Mouse (Mus musculus) heart, embryonic 15.5 days (tissue): ENCODE data around the gene Abraxas1. TPM values are rescaled to one million over a fixed set of nuclear protein-coding genes. Genes with fewer than 3 reads are reported as not detected.

Source experiments
- ATAC-seq: fragments of 200-750 bp; cut with Nextera tagmentation; replicated peaks from 2 replicates; pipeline ENCODE4 v1.8.0; 2017; ENCODE audit warnings: low read depth, moderate TSS enrichment; ENCODE audit not compliant: insufficient number of reproducible peaks, insufficient read depth, low FRiP score
- H3K27ac ChIP-seq: fragments of 300-500 bp; sonication (generic); 2 replicates; pipeline ENCODE4 v1.5.1; 2015; ENCODE audit warnings: mild to moderate bottlenecking, inconsistent platforms
- H3K27me3 ChIP-seq: fragments of 300-500 bp; sonication (generic); 2 replicates; pipeline ENCODE4 v1.6.1; 2015; ENCODE audit warnings: inconsistent platforms
- H3K36me3 ChIP-seq: fragments of 300-500 bp; sonication (generic); 2 replicates; pipeline ENCODE4 v1.6.1; 2015; ENCODE audit warnings: mild to moderate bottlenecking, inconsistent platforms
- H3K4me1 ChIP-seq: fragments of 300-500 bp; sonication (generic); replicated peaks from 2 replicates; pipeline ENCODE4 v1.6.1; 2015; ENCODE audit warnings: inconsistent platforms
- H3K4me2 ChIP-seq: fragments of 300-500 bp; sonication (generic); 2 replicates; pipeline ENCODE4 v1.6.1; 2015; ENCODE audit warnings: inconsistent platforms, mild to moderate bottlenecking, moderate library complexity
- H3K4me3 ChIP-seq: fragments of 300-500 bp; sonication (generic); 2 replicates; pipeline ENCODE4 v1.5.1; 2015; ENCODE audit warnings: mild to moderate bottlenecking, inconsistent platforms
- H3K9ac ChIP-seq: fragments of 300-500 bp; sonication (generic); 2 replicates; pipeline ENCODE4 v1.6.1; 2015; ENCODE audit warnings: mild to moderate bottlenecking, inconsistent platforms
- H3K9me3 ChIP-seq: fragments of 300-500 bp; sonication (generic); replicated peaks from 2 replicates; pipeline ENCODE4 v1.6.1; 2016; ENCODE audit warnings: inconsistent platforms
- WGBS: fragments of 180-500 bp; shearing (Covaris S2); methylation state at CpG from one replicate; pipeline ENCODE4 v1.1.7; 2015; ENCODE audit warnings: mixed read lengths; 5-methylcytosine and 5-hydroxymethylcytosine counted together
- polyA plus RNA-seq: library from polyadenylated mRNA; unstranded; fragments of >200 nt; fragmentation: Nextera tagmentation; extraction: Ambion mirVana; gene quantifications from 2 replicates; pipeline ENCODE4 v1.2.1, GENCODE M21; 2015

The Abraxas1 gene
- polyA plus RNA-seq, 1 experiment from 2014 or later: 31.2 TPM

GRCm38 (mm10) chr5:100771575-100771974 lies 49.2 kb downstream of the Abraxas1 start:
- Histone ChIP-seq H3K27me3 (no peaks in the 10 kb centered on the region), H3K4me3 (no peak overlapping the region), H3K9ac (no peak overlapping the region), H3K4me1 (no peaks in the 10 kb centered on the region; the same call in 1 of the 2 replicates), H3K27ac (no peak overlapping the region), H3K9me3 (no peaks in the 10 kb centered on the region), H3K36me3 (peaks cover 48% of the 10 kb centered on the region; the same call in 1 of the 2 replicates), H3K4me2 (no peak overlapping the region)
- ATAC-seq: no peak
- WGBS: 91% methylated on average over 4 of the region's 4 CpGs

GRCm38 (mm10) chr5:100766026-100766425 lies 54.7 kb downstream of the Abraxas1 start:
- no peak for ATAC-seq
- Histone ChIP-seq H3K4me2 (no peak overlapping the region), H3K27me3 (no peaks in the 10 kb centered on the region), H3K27ac (no peak overlapping the region), H3K4me3 (no peak overlapping the region), H3K9ac (no peak overlapping the region), H3K9me3 (no peaks in the 10 kb centered on the region), H3K4me1 (no peaks in the 10 kb centered on the region), H3K36me3 (peaks cover 55% of the 10 kb centered on the region)
- 93% methylated on average over 7 of the region's 7 CpGs for WGBS

- Histone ChIP-seq H3K9ac (no peak overlapping the region), H3K4me2 (no peak overlapping the region), H3K4me1 (no peaks in the 10 kb centered on the region), H3K4me3 (no peak overlapping the region), H3K9me3 (no peaks in the 10 kb centered on the region), H3K27ac (no peak overlapping the region), H3K36me3 (peaks cover 34% of the 10 kb centered on the region), H3K27me3 (no peaks in the 10 kb centered on the region)
- 78% methylated on average over 7 of the region's 7 CpGs for WGBS
- ATAC-seq: no peak
These were observed 59.0 kb downstream of the Abraxas1 start for GRCm38 (mm10) chr5:100761736-100762135.

DNA sequence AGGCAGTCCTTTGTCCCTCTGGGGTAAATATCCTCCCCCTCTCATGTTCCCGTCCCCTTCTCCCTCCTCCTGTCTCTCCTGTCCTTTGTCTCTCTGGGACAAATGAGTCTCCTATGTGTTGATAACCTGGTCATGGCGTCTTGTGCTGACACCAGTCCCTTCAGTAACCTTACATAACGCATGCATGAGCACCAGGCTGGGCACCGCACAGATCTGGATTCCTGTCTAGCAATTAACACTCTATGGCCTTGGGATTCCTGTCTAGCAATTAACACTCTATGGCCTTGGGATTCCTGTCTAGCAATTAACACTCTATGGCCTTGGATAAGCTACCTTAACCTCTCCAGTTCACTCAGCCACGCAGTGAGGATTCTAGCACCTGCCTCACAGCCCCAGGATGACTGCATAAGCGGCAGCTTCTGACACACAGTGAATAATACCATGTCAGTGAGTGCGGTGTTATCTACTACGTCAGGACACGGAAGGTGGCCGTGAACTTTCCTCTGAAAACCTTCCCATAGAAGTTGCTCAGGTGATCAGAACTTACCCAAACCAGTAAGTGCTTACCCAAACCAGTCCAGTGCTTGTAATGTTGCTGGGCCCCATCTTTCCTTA lies 60.6 kb downstream of the Abraxas1 start:
- H3K4me1 ChIP-seq: no peaks in the 10 kb centered on the region
- H3K4me2 ChIP-seq: no peak overlapping the region
- peaks cover 27% of the 10 kb centered on the region for H3K36me3 ChIP-seq
- H3K9ac ChIP-seq: no peak overlapping the region
- H3K9me3 ChIP-seq: no peaks in the 10 kb centered on the region
- no peaks in the 10 kb centered on the region for H3K27me3 ChIP-seq
- no peak for ATAC-seq
- WGBS: 78% methylated on average over 10 of the region's 10 CpGs
- H3K27ac ChIP-seq: no peak overlapping the region
- H3K4me3 ChIP-seq: no peak overlapping the region

GRCm38 (mm10) chr5:100758121-100758520 lies 62.6 kb downstream of the Abraxas1 start:
- no peak overlapping the region for H3K4me3 ChIP-seq
- no peak for ATAC-seq
- no peaks in the 10 kb centered on the region for H3K27me3 ChIP-seq
- H3K36me3 ChIP-seq: peaks cover 10% of the 10 kb centered on the region
- H3K4me1 ChIP-seq: no peaks in the 10 kb centered on the region
- no peak overlapping the region for H3K4me2 ChIP-seq
- 91% methylated on average over 5 of the region's 5 CpGs for WGBS
- no peak overlapping the region for H3K27ac ChIP-seq
- no peaks in the 10 kb centered on the region for H3K9me3 ChIP-seq
- no peak overlapping the region for H3K9ac ChIP-seq

Other genes starting within 250 kb of the Abraxas1 start
- 7.7 and 38.2 TPM in 2 replicates for gene Plac8, start 248.7 kb downstream of the Abraxas1 start, polyA plus RNA-seq
- 63.2 and 68.2 TPM in 2 replicates for gene Coq2, start 145.8 kb downstream of the Abraxas1 start, polyA plus RNA-seq
- gene Hpse, start 101.2 kb downstream of the Abraxas1 start, polyA plus RNA-seq: 0.96 and 2.2 TPM in 2 replicates
- gene Helq, start 22.4 kb downstream of the Abraxas1 start, polyA plus RNA-seq: 9.2 and 9.5 TPM in 2 replicates
- 121 and 134 TPM in 2 replicates for gene Mrps18c, start 22.3 kb downstream of the Abraxas1 start, polyA plus RNA-seq
- 14.3 and 15.5 TPM in 2 replicates for gene Gpat3, start 24.7 kb upstream of the Abraxas1 start, polyA plus RNA-seq